Mouse (Mus musculus) adrenal gland, adult 8-10 months (tissue): ENCODE data around the gene Rnf13. TPM values are rescaled to one million over a fixed set of nuclear protein-coding genes. Genes with fewer than 3 reads are reported as not detected.
"Not testable (repeated sequence)": the region's sequence is repeated elsewhere in the genome, so short reads cannot be mapped to it uniquely, and the experiment has no call there.

Source experiments
- DNase-seq: peaks from one replicate; pipeline ENCODE4 v3.0.0; 2022
- total RNA-seq, 4 experiments: library from RNA; stranded (reverse); gene quantifications; 2 replicates each; pipeline ENCODE4 v1.2.4; 2022

Gene Rnf13
- total RNA-seq = 100 to 1,000 TPM; 103 to 123 (median 113) TPM

DNA sequence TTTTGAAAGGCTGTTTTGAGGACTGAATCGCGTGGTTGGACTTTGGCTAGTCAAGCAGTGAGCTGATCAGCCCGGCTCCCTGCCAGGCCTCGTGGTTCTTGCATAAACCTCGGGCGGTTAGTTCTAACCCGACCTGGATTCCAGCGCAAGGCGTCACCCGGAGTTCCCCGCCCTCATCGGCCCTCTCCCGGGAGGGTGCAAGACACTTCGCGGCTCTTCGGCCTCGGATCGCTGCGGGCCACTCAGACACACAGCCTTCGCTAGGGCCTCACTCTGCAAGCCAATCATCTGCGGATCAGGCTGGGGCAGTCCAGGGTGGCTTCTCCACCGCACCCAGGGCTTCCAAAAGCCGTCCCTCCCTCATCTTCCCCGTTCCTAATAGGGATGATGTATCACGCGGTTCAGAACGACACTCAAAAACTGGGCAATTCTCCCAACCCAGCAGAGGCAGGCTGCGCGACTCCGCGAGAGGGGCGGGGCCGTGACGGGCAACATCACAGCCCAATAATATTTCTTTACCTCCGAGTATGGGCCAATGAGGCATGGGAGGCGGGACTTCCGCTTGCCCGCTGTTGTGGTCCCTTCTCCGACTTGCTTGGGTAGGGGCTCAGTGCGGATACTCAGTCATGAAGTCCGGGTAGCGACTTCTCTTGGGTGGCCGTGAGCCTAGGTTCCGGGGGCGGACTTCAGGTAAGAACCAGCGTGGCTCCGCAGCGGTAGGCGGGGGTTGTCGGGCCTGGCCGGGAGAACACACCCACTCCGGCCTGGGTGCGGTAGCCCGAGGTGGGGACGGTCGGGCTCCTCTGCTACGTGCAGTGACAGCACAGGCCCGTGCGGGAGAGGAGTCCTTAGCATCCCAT is at the start of gene Rnf13:
Gene Rnf13, plus strand, starts transcription at position 552 of the 860 bp plus-strand sequence.
- DNase-seq = peak; percentile 96

DNA sequence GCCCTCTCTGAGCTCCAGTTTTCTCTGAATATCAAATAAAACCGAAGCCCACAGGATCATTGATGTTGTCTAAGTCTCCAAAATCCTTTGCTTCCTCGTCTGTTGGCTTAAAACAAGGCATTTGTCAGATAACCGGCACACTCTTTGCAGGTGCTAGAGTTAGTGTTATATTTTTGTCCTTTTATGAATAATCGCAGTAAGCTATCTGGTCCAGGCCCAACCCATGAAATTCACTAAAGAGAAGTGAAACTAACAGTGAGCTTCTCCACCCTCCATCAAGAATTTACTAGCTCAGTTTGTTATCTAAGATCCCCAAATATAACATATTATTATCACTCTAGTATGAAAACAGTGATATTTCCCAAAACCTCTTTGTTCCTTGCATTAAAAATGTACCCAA is 44.1 kb upstream of the Rnf13 start:
- no peak for DNase-seq

DNA sequence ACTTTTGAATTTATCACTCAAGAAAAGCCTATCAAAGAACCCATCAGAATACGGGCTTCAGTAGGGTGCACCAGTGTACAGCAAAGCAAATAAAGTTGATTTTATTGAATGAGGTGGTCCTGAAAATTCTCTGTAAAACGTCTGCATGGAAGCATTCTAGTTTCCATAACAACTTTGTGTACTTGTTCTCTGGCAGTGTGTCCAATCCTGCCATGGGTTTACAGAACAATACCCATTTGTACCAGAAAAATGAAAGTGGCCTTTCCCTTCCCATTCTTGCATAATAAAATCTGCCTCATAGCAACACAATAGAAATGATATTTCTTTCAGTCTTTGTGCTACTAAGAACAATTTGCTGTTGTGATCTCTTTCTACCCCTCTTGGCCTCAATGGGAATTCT is 43.1 kb upstream of the Rnf13 start, which contains the start of gene Ankub1:
Gene Ankub1, minus strand, starts transcription at position 81 of the 400 bp plus-strand sequence.
- DNase-seq = no peak

DNA sequence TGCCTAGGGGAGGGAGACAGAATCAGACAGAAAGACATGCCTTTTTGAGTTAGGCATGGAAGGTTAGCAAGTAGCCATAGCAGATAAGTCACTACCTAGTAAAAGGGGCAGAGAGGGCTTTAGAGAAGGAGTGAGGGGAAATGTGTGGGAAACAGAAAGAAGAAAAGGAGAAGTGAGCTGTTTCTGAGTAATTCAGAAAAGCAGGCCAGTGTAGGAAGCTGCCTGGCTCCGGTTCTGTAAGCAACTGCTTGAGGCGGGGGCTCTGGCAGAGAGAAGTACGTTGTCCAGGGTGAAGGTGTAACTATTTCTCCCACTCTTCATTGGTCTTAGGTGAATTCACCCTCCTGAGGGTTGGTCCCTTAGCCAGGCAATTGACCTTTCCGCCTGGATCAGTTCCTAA is 39.6 kb upstream of the Rnf13 start:
- DNase-seq = no peak

DNA sequence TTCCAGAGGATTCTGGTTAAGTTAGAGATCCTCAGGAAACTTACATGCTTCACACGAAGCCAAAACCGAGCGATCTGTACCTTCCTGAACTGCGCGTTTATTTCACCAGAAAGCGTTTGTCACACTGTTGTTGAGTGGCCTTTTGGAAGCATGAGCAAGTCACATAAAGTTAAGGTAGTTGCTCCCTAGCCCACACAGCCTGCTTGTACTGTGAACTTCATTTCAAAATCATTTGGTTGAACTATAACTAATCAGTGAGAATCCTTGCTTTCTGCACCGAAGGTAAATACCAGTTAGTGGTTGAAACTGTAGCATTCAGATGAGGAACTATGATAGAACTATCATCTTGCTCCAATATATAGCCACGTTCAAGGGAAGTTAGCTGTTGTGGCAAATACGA is 39.1 kb upstream of the Rnf13 start:
- DNase-seq = no peak

DNA sequence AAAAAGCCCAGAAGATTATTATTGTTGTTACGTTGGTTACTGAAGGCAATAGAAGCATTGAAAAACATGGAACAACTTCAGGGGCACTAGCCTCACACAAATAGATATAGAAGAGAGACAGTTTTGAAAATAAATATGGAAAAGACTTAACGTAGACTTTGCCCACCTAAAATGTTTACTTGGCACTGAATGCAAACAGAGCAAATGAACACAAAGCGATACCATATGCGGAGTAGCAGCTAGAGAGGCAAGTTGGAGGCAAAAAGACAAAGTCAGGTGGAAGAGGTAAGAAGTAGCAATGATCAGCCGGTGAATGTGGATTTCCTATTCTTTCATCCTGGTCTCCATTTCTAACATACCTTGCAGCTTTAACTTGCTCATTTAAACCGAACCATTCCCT is 21.7 kb upstream of the Rnf13 start:
- no peak for DNase-seq

DNA sequence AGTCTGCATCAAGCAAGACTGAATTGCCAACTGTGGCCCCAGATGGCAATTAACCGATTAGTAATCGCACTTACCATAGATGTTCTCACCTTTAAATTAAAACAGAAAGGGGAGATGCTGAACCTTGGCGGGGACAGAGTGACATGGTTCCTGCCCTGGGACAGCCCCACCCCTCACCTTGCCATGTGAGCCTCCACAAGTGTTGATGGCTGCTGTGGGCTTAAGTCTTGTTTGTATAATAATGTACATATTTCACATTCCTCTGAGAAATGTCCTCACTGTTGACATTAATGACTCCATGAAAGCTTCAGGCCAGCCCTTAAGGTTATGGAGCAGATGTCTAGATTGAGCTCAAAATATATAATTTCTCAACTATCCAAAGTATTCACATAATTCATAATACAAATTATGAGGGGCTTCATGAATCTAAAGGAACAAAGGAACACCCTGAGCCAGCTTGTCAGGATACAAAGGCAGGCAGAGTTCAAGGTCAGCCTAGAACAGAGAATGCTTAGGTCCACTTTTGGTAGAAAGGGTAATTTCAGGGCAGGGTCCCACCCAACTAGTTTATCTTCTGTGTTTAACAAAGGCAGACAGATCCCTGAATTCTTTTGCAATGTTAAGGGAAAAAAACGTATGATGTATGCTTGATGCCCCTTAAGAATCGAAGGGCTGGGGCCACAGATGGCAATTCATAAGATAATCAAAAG is 3.5 kb upstream of the Rnf13 start:
- DNase-seq = no peak

DNA sequence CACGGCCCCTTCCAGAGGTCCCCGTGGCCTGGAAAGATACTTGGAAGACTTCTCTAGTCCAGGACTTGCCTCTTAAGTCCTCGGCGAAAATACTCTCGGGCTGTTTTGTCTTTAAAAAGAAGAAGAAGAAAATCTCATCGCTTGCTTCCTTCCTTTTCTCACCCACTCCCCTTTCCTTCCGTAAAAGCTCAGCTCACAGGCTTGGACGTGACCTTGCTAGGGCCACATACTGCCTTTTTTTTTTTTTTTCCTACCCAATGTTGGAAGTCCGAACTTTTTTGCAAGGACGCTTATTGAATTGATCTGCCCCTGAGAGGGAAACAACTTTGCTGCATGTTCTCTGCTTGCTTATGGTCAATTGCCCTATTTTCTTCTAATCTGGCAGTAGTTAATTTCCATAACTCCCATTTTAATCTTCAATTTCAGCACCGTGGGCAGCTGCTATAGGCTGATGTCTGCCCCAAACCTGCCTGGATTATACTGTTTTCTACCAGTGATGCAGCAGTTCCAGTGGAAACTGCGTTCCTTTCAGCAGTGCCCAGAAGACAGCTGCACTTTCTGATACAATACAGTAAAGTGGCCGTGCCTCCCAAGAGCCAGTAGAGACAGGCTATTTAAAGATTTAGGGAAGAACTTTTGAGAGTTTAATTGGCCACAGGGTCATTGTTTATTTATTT is 695 bp downstream of the Rnf13 start:
- DNase-seq = no peak

DNA sequence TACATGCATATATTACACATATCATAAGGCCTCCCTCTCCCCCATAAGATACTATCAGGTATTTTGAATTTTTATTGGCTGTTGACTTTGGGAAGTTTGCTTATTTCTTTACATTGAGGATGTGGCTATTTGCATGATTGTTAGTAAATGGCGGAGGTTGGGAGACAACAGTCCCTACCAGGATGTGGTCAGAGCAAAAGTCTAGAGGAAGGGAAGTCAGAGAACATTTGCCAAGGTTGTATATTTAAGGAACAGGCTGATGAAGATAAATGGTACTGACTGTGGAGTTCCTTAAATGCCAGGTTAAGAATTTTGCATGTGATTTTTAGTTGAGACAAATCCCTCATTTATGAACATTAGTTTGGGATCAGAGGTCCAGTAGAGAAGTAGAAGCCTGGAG is 4.0 kb downstream of the Rnf13 start:
- no peak for DNase-seq

DNA sequence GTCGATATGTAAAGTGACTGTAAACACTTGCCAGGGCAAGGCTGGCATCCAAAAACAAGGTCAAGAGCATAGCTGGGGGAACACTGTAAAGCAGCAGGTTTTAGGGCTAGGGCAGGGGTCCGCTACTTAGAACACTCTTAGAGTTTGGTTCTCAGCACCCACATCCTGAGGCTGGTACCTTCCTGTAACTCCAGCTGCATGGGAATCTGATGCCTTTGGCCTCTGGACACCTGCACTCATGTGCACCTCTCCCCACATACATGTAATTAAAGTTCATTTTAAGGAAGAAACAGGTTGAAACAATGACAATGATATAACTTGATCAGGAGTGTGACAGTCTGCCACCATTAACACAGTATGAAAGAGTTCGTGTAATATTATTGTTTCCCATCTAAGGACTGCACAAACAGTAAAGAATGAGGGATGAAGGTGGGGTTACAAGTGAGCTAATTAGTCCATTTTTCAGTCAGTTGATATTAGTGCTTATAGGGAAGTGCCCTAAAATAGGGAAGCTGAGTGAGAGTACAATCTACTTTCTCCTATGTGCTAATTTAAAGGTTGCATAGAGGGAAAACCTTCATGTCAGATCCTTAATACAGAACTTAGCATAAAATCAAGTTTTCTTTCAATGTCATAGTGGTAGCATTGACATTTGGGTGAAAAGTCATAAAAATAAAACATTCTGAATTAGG is 12.9 kb downstream of the Rnf13 start:
- no peak for DNase-seq

DNA sequence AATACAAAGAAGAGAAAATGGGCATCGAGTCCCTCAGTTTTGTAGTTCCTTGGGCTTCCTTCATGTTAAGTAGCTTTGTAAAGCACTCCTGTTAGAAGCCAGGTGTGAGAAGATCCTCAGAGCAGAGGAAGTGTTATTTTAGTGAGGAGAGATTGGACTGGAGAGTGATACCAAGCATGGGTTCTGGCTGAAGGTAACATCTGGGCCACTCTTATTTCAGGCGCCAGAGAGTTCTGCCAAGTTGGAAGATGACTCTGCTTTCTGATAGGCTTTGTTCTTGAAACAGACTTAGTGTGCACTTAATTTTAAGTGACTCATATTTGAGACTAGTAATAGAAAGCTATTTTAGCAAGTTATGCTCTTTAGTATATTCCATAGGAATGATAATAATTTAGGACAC is 41.1 kb downstream of the Rnf13 start:
- no peak for DNase-seq

DNA sequence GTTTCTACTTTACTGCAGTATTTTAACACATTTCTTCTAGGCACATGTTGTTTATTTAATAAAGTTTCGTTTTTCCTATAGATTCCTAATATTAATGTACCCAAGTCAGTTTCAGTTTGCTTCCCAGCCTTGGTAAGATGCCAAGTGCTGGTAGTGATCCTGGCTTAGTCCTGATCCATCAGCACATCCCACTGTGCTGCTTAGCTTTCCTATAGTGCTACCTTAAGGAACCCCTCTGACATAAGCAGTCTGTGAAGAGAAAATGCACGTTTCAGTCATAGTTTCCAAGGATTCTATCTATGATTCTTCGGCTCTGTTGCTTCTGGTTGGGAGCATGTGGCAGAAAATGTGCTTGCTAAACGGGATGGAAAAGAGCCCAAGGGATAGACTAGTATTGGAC is 52.6 kb downstream of the Rnf13 start:
- DNase-seq = no peak

DNA sequence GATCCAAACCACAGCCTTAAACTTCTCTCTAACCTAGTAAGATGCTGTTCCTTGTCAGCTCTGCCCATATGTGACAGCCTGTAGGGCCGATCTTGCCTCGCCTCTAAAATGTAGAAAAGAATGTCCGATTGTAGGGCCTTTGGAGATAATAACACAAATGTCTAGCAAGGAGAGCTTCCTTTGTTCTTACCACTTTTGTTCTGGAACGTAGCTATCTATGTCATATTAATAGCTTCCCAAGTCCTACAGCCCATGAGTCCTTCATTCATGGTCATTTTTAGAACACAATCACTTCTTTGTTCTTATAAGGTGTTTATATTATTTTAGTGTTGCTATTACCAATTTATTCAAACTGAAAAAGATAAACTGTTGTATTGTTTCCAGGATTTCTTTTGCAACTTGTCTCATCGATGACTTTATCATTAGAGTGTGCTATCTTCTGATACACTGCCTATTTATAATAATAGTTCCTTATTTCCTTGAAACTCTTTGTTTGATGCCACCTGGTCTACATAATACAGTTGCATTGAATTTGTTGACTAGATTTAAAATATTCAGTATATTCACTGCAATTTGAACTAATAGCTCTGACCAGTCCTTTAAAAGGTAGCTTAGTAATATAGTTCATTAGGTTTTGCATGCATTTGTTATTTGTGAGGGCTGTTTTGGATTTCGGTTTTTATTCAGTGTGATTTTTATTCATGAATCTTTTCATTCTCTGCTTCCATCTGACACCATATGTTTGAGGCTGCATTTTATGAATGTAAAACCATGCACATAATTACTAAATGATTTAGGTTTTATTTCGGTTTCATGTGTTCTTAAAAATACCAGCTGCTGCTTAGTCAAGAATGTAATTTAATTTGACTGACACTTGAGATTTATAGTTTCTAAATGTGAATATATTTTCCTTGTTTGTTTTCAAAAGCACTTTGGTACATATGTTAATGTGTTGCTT is 53.4 kb downstream of the Rnf13 start:
- DNase-seq = no peak

DNA sequence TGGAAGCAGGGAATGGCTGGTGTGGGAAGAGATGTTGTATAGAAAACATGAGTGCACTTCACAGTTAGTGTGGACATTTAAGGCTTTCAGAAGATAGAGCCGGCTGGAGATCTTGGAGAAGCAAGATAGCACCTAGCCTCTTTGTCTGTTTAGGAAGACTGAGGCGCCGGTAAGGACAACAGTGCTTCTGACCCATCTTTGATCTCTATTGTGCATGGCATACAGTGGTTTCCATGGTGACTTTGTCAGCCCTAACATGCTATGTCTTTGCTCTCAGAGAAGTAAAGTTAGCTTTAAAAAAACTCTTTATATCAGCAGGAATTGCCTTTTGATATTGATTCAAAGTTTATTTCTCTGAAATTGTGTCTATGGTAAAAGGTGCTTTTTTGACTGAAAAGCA is 55.2 kb downstream of the Rnf13 start:
- DNase-seq = no peak

DNA sequence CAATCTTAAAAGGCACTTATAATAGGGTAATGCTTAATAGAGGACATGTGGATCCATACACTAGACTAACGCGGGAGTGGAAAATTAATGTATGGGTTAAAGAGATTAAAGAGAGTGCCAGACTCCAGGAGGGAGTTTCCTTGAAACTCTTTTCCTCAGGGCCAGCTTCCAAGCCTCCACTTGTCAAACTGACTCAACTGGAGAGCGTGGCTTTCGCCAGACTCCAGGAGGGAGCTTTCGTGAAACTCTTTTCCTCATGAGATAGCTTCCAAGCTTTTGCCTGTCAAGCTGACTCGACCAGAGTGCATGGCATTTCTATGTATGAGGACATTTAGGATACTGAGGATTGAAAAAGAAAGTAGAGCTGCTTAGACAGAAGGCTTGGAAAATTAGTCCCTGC is 59.2 kb downstream of the Rnf13 start:
- DNase-seq = not testable (repeated sequence)

DNA sequence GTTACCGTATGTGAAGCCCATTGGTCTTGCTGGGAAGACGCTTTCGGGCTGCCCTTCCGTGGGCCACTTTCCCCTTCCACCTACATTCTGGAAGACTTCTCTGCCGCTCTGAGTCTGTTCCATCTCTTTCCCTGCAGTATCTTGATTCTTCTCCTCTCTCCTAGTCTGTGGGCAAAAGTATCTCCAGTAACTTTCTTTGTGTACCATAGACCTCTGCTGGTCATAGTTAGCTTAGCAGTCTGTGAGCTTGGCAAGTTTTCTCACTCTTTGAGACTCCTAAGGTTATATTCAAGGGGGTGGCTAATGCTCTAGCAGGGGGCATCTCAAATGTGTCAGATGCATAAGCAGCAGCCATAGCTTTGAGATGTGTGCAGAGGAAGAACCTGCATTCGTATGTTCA is 79.6 kb downstream of the Rnf13 start:
- no peak for DNase-seq

DNA sequence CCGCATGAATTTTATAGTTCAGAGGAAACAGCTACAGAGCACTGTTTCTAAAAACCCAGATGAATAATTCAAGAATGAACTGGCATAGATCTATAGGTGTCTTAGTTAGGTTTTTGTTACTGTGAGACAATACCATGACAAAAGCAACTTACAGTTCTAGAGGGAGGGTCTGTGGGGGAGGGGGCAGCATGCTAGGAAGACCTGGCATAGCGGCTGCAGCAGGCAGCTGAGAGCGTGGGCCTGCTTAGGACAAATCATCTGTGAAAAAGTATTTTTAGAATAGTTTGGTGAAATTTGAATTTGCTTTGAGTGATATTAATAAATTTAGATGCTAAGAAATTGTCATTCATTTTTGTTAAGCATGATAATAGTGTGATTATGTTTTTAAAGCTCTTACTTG is 90.0 kb downstream of the Rnf13 start:
- DNase-seq = no peak

DNA sequence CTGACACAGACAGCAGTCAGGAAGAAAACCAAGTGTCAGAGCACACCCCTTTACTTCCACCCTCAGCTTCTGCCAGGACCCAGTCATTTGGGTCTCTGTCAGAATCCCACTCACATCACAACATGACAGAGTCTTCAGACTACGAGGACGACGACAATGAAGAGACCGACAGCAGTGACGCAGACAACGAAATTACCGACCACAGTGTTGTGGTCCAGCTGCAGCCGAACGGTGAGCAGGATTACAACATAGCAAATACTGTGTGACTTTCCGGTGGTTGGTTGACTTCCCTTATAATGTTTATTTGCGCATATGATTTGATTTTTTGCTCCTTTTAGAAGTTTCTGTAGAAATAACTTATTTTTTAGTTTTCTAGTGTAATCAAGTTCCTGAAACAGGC is 97.7 kb downstream of the Rnf13 start:
- DNase-seq = no peak

DNA sequence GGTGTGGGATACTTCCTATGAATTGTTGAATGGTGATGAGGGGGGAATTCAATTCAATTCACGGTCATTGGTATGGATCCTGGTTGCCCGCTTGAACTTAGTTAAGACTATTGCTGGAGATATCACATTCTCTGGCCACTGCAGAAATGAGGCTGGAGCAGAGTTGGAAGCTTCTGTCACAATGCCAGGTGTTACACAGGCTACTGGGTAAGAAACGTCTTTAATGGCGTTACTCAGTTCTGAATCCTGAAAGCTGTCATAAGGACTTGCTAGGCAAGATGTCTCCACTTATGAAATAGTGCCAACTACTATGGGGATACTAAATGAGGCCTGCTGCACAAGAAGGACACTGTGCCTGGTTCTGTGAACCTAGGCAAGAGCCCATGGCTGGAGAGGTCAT is 101.0 kb downstream of the Rnf13 start:
- no peak for DNase-seq

DNA sequence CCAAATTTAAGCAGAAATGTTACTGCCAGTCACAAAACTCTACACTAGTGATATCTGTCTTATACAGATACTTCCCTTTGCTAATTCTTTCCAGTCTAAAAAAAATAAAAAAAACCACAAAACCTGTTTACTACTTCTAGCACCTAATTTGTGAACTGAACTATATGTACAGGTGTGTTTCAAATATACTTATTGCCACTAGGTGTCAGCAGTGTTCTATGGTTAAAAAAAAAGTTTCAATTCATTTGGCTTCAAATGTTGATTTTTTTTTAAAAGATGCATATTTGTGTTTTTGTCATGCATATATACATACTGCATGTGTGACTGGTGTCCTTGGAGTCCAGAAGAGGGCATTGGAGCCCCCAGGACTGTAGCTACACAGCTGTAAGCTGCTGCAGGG is 107.9 kb downstream of the Rnf13 start:
- no peak for DNase-seq
